Mouse (Mus musculus): ENCODE data around the gene Hist1h2bf. TPM values are rescaled to one million over a fixed set of nuclear protein-coding genes. Genes with fewer than 3 reads are reported as not detected.
"Not testable (repeated sequence)": the region's sequence is repeated elsewhere in the genome, so short reads cannot be mapped to it uniquely, and the experiment has no call there.

The Hist1h2bf gene
- polyA plus RNA-seq, 1 experiment from 2014 or later: 5.4 TPM

- no peak for ATAC-seq (ENCODE audit: insufficient number of reproducible peaks, low FRiP score, low TSS enrichment, low read depth)
- Histone ChIP-seq H3K9ac (ENCODE audit: low read length) (peak overlapping the region; percentile 85), H3K27ac (replicated peaks; ENCODE audit: low read depth, low read length) (peak overlapping the region; percentile 94), H3K36me3 (ENCODE audit: control insufficient read depth, insufficient read depth, low read length) (no peaks in the 10 kb centered on the region), H3K4me3 (ENCODE audit: low read depth, low read length) (peak overlapping the region; percentile 45), H3K27me3 (ENCODE audit: control insufficient read depth, insufficient read depth, low read length) (no peaks in the 10 kb centered on the region), H3K9me3 (ENCODE audit: control insufficient read depth, low read length) (no peaks in the 10 kb centered on the region), H3K4me1 (ENCODE audit: control insufficient read depth, insufficient read depth, low read length) (peaks cover 7% of the 10 kb centered on the region; the same call in 1 of the 2 replicates), H3K4me2 (ENCODE audit: low read depth, severe bottlenecking) (peak overlapping the region; percentile 69)
- 4% methylated on average over 7 of the region's 7 CpGs for WGBS
- peak; percentile 76 for DNase-seq (ENCODE audit: low spot score)
Observed at GRCm38 (mm10) chr13:23576351-23576881, 2.4 kb upstream of the Hist1h2bf start.

GRCm38 (mm10) chr13:23575864-23576313 is 1.9 kb upstream of the Hist1h2bf start:
- Histone ChIP-seq H3K4me3 (ENCODE audit: low read depth, low read length) (peak overlapping the region; percentile 45), H3K4me2 (ENCODE audit: low read depth, severe bottlenecking) (peak overlapping the region; percentile 69), H3K27ac (replicated peaks; ENCODE audit: low read depth, low read length) (peak overlapping the region; percentile 94), H3K9ac (ENCODE audit: low read length) (peak overlapping the region; percentile 85)
- H3K36me3 ChIP-seq (ENCODE audit: control insufficient read depth, insufficient read depth, low read length); H3K4me1 ChIP-seq (ENCODE audit: control insufficient read depth, insufficient read depth, low read length); H3K27me3 ChIP-seq (ENCODE audit: control insufficient read depth, insufficient read depth, low read length); H3K9me3 ChIP-seq (ENCODE audit: control insufficient read depth, low read length); ATAC-seq (ENCODE audit: insufficient number of reproducible peaks, low FRiP score, low TSS enrichment, low read depth): not testable (repeated sequence)
- 2% methylated on average over 8 of the region's 40 CpGs for WGBS
- peak; percentile 65 for DNase-seq (ENCODE audit: low spot score)

GRCm38 (mm10) chr13:23575271-23575851 is 1.4 kb upstream of the Hist1h2bf start, which contains the start of gene Hist1h3d:
Gene Hist1h3d, plus strand, starts transcription at chr13:23575763.
- under 1% methylated on average over 18 of the region's 18 CpGs for WGBS
- Histone ChIP-seq H3K27ac (replicated peaks; ENCODE audit: low read depth, low read length) (peak within 1 kb of the TSS; percentile 94), H3K4me1 (ENCODE audit: control insufficient read depth, insufficient read depth, low read length) (peaks cover 5% of the 10 kb centered on the region; the same call in 1 of the 2 replicates), H3K9ac (ENCODE audit: low read length) (peak within 1 kb of the TSS; percentile 85), H3K9me3 (ENCODE audit: control insufficient read depth, low read length) (no peaks in the 10 kb centered on the region), H3K27me3 (ENCODE audit: control insufficient read depth, insufficient read depth, low read length) (no peaks in the 10 kb centered on the region), H3K4me3 (ENCODE audit: low read depth, low read length) (peak within 1 kb of the TSS; percentile 45), H3K36me3 (ENCODE audit: control insufficient read depth, insufficient read depth, low read length) (no peaks in the 10 kb centered on the region), H3K4me2 (ENCODE audit: low read depth, severe bottlenecking) (peak within 1 kb of the TSS; percentile 69)
- peak; percentile 75 for DNase-seq (ENCODE audit: low spot score)
- ATAC-seq (ENCODE audit: insufficient number of reproducible peaks, low FRiP score, low TSS enrichment, low read depth): peak; percentile 68

- Histone ChIP-seq H3K4me3 (ENCODE audit: low read depth, low read length) (peak overlapping the region; percentile 28), H3K27ac (replicated peaks; ENCODE audit: low read depth, low read length) (peak overlapping the region; percentile 95), H3K9ac (ENCODE audit: low read length) (peak overlapping the region; percentile 60; the same call in 1 of the 2 replicates), H3K4me2 (ENCODE audit: low read depth, severe bottlenecking) (peak overlapping the region; percentile 43; the same call in 1 of the 2 replicates)
- not testable (repeated sequence) for ATAC-seq (ENCODE audit: insufficient number of reproducible peaks, low FRiP score, low TSS enrichment, low read depth); H3K36me3 ChIP-seq (ENCODE audit: control insufficient read depth, insufficient read depth, low read length); H3K27me3 ChIP-seq (ENCODE audit: control insufficient read depth, insufficient read depth, low read length); H3K4me1 ChIP-seq (ENCODE audit: control insufficient read depth, insufficient read depth, low read length); H3K9me3 ChIP-seq (ENCODE audit: control insufficient read depth, low read length)
- peak; percentile 30 for DNase-seq (ENCODE audit: low spot score)
- under 1% methylated on average over 6 of the region's 39 CpGs for WGBS
Observed at GRCm38 (mm10) chr13:23574546-23575170, 662 bp upstream of the Hist1h2bf start.

- H3K4me2 ChIP-seq (ENCODE audit: low read depth, severe bottlenecking): peak overlapping the region; percentile 80
- H3K4me3 ChIP-seq (ENCODE audit: low read depth, low read length): peak overlapping the region; percentile 37
- peak; percentile 59 for DNase-seq (ENCODE audit: low spot score)
- 14% methylated on average over 18 of the region's 20 CpGs for WGBS
- H3K27me3 ChIP-seq (ENCODE audit: control insufficient read depth, insufficient read depth, low read length); H3K9me3 ChIP-seq (ENCODE audit: control insufficient read depth, low read length); ATAC-seq (ENCODE audit: insufficient number of reproducible peaks, low FRiP score, low TSS enrichment, low read depth); H3K4me1 ChIP-seq (ENCODE audit: control insufficient read depth, insufficient read depth, low read length); H3K36me3 ChIP-seq (ENCODE audit: control insufficient read depth, insufficient read depth, low read length): not testable (repeated sequence)
- peak overlapping the region; percentile 95 for H3K27ac ChIP-seq (replicated peaks; ENCODE audit: low read depth, low read length)
- H3K9ac ChIP-seq (ENCODE audit: low read length): peak overlapping the region; percentile 82
Observed at GRCm38 (mm10) chr13:23573034-23573897, 730 bp downstream of the Hist1h2bf start.

GRCm38 (mm10) chr13:23572218-23573033 is 1.6 kb downstream of the Hist1h2bf start:
- Histone ChIP-seq H3K4me1 (ENCODE audit: control insufficient read depth, insufficient read depth, low read length) (peaks cover 8% of the 10 kb centered on the region; the same call in 1 of the 2 replicates), H3K9ac (ENCODE audit: low read length) (peak overlapping the region; percentile 71), H3K27ac (replicated peaks; ENCODE audit: low read depth, low read length) (peak overlapping the region; percentile 95), H3K27me3 (ENCODE audit: control insufficient read depth, insufficient read depth, low read length) (no peaks in the 10 kb centered on the region), H3K4me3 (ENCODE audit: low read depth, low read length) (peak overlapping the region; percentile 32), H3K36me3 (ENCODE audit: control insufficient read depth, insufficient read depth, low read length) (no peaks in the 10 kb centered on the region), H3K9me3 (ENCODE audit: control insufficient read depth, low read length) (no peaks in the 10 kb centered on the region), H3K4me2 (ENCODE audit: low read depth, severe bottlenecking) (peak overlapping the region; percentile 80)
- ATAC-seq (ENCODE audit: insufficient number of reproducible peaks, low FRiP score, low TSS enrichment, low read depth): no peak
- DNase-seq (ENCODE audit: low spot score): peak; percentile 31
- WGBS: 39% methylated on average over 2 of the region's 2 CpGs

- DNase-seq (ENCODE audit: low spot score): peak; percentile 60
- peak overlapping the region; percentile 71 for H3K9ac ChIP-seq (ENCODE audit: low read length)
- not testable (repeated sequence) for H3K4me1 ChIP-seq (ENCODE audit: control insufficient read depth, insufficient read depth, low read length); H3K9me3 ChIP-seq (ENCODE audit: control insufficient read depth, low read length); H3K27me3 ChIP-seq (ENCODE audit: control insufficient read depth, insufficient read depth, low read length); H3K36me3 ChIP-seq (ENCODE audit: control insufficient read depth, insufficient read depth, low read length); ATAC-seq (ENCODE audit: insufficient number of reproducible peaks, low FRiP score, low TSS enrichment, low read depth)
- H3K4me2 ChIP-seq (ENCODE audit: low read depth, severe bottlenecking): peak overlapping the region; percentile 80
- WGBS: under 1% methylated on average over 9 of the region's 34 CpGs
- peak overlapping the region; percentile 32 for H3K4me3 ChIP-seq (ENCODE audit: low read depth, low read length)
- H3K27ac ChIP-seq (replicated peaks; ENCODE audit: low read depth, low read length): peak overlapping the region; percentile 95
Observed at GRCm38 (mm10) chr13:23571504-23572217, 2.3 kb downstream of the Hist1h2bf start.
